Mouse (Mus musculus) gastrocnemius, adult 2 months (tissue): ENCODE results near the gene Oprl1. TPM values are rescaled to one million over a fixed set of nuclear protein-coding genes. Genes with fewer than 3 reads are reported as not detected.

Experiments
- DNase-seq: peaks from one replicate; pipeline ENCODE4 v3.0.0; 2022
- H3K27ac ChIP-seq: fragments of 200-600 bp; 2 replicates; pipeline ENCODE4 v1.8.1; 2022; ENCODE audit warnings: mild to moderate bottlenecking
- H3K4me3 ChIP-seq: fragments of 200-600 bp; 2 replicates; pipeline ENCODE4 v1.8.1; 2022; ENCODE audit warnings: mild to moderate bottlenecking, moderate library complexity
- CTCF ChIP-seq: fragments of 200-600 bp; IDR thresholded peaks from 2 replicates; pipeline ENCODE4 v1.8.1; 2022; ENCODE audit warnings: antibody characterized with exemption, mild to moderate bottlenecking, moderate library complexity
- intact Hi-C: fragments of 180-260 bp; cut with DNase I; formaldehyde crosslinking; loops from one replicate; pipeline ENCODE4 v1.15.1; 2025
- total RNA-seq, 2 experiments: library from RNA; stranded (reverse); gene quantifications; 2 replicates each; pipeline ENCODE4 v1.2.3; 2021

Oprl1 gene
- total RNA-seq, 2 experiments from 2014 or later, result not detected

- Histone ChIP-seq H3K4me3 (no peak overlapping the region), H3K27ac (no peak overlapping the region)
- TF ChIP-seq CTCF, result no peak
- intact Hi-C loops, result no loop called here
- no peak for DNase-seq
These were observed 17.9 kb upstream of the Oprl1 start for GRCm38 (mm10) chr2:181696801-181697420.

- intact Hi-C loops, result no loop called here
- no peak within 1 kb of the TSS for H3K4me3 ChIP-seq
- no peak within 1 kb of the TSS for H3K27ac ChIP-seq
- DNase-seq, result no peak
- no peak for TF ChIP-seq CTCF
These were observed 16.6 kb upstream of the Oprl1 start, which contains the start of gene Lkaaear1 for GRCm38 (mm10) chr2:181698241-181698640. Gene Lkaaear1 (minus strand): TSS chr2:181698442.

- intact Hi-C loops, result loop anchor here (5.0 kb wide), 1 partner anchor 49 kb away; the partner anchor contains the start of gene Gm29797
- Histone ChIP-seq H3K27ac (no peak overlapping the region), H3K4me3 (no peak overlapping the region)
- DNase-seq, result no peak
- TF ChIP-seq CTCF, result peak; percentile 63
These were observed 8.1 kb upstream of the Oprl1 start for GRCm38 (mm10) chr2:181706668-181707067.

- H3K4me3 ChIP-seq, result no peak overlapping the region
- H3K27ac ChIP-seq, result no peak overlapping the region
- no peak for DNase-seq
- intact Hi-C loops, result no loop called here
- no peak for TF ChIP-seq CTCF
These were observed 1.1 kb upstream of the Oprl1 start for GRCm38 (mm10) chr2:181713749-181714148.

GRCm38 (mm10) chr2:181715382-181715781 is 566 bp downstream of the Oprl1 start:
- TF ChIP-seq CTCF, result no peak
- DNase-seq, result no peak
- Histone ChIP-seq H3K4me3 (no peak overlapping the region), H3K27ac (no peak overlapping the region)
- intact Hi-C loops, result no loop called here

GRCm38 (mm10) chr2:181716991-181717390 is 2.2 kb downstream of the Oprl1 start:
- intact Hi-C loops, result no loop called here
- DNase-seq, result no peak
- TF ChIP-seq CTCF, result no peak
- Histone ChIP-seq H3K4me3 (no peak overlapping the region), H3K27ac (no peak overlapping the region)

GRCm38 (mm10) chr2:181720061-181720460 is 5.2 kb downstream of the Oprl1 start:
- intact Hi-C loops, result no loop called here
- TF ChIP-seq CTCF, result no peak
- H3K27ac ChIP-seq, result no peak overlapping the region
- DNase-seq, result no peak
- no peak overlapping the region for H3K4me3 ChIP-seq

GRCm38 (mm10) chr2:181721200-181721599 is 6.4 kb downstream of the Oprl1 start:
- no peak for TF ChIP-seq CTCF
- no peak for DNase-seq
- Histone ChIP-seq H3K27ac (no peak overlapping the region), H3K4me3 (no peak overlapping the region)
- intact Hi-C loops, result no loop called here

GRCm38 (mm10) chr2:181722213-181722612 is 7.4 kb downstream of the Oprl1 start:
- no peak overlapping the region for H3K27ac ChIP-seq
- H3K4me3 ChIP-seq, result no peak overlapping the region
- peak; percentile 42 for TF ChIP-seq CTCF
- no peak for DNase-seq
- intact Hi-C loops, result no loop called here

GRCm38 (mm10) chr2:181727659-181728262 is 12.9 kb downstream of the Oprl1 start:
- no peak for DNase-seq
- H3K27ac ChIP-seq, result no peak overlapping the region
- no peak for TF ChIP-seq CTCF
- intact Hi-C loops, result no loop called here
- H3K4me3 ChIP-seq, result no peak overlapping the region

- TF ChIP-seq CTCF, result no peak
These were observed 15.2 kb downstream of the Oprl1 start for GRCm38 (mm10) chr2:181730051-181730450.

GRCm38 (mm10) chr2:181752626-181753025 is 37.8 kb downstream of the Oprl1 start:
- no peak for TF ChIP-seq CTCF
- intact Hi-C loops, result no loop called here
- Histone ChIP-seq H3K27ac (no peak overlapping the region), H3K4me3 (no peak overlapping the region)
- no peak for DNase-seq

More at GRCm38 (mm10) chr2:181730051-181730450, 15.2 kb downstream of the Oprl1 start:
- no peak overlapping the region for H3K4me3 ChIP-seq
- intact Hi-C loops, result no loop called here
- no peak overlapping the region for H3K27ac ChIP-seq
- no peak for DNase-seq

GRCm38 (mm10) chr2:181758147-181758725 is 43.4 kb downstream of the Oprl1 start:
- no peak overlapping the region for H3K4me3 ChIP-seq
- no peak overlapping the region for H3K27ac ChIP-seq
- TF ChIP-seq CTCF, result no peak
- intact Hi-C loops, result no loop called here
- no peak for DNase-seq
